Mouse (Mus musculus) embryo, embryonic 10.5 days (tissue): ENCODE data around the gene Cbfb.
A peak's percentile ranks its signal among the peaks of the same experiment; 100 is the strongest.
"Not testable (repeated sequence)": the region's sequence is repeated elsewhere in the genome, so short reads cannot be mapped to it uniquely, and the experiment has no call there.

Source experiments
- DNase-seq: peaks from one replicate; pipeline ENCODE4 v3.0.0-alpha.2; 2015; ENCODE audit warnings: low spot score

The Cbfb gene

GRCm38 (mm10) chr8:105170381-105171115 lies at the start of gene Cbfb:
Gene Cbfb (plus strand): TSS chr8:105170674.
- DNase-seq: peak; percentile 95

- no peak for DNase-seq
Measured at GRCm38 (mm10) chr8:105129864-105130263, 40.6 kb upstream of the Cbfb start.

- DNase-seq: no peak
Measured at GRCm38 (mm10) chr8:105131509-105131908, 39.0 kb upstream of the Cbfb start, which contains the start of gene Ces4a. Gene Ces4a (plus strand): TSS chr8:105131800.

- DNase-seq: peak; percentile 60
Measured at GRCm38 (mm10) chr8:105138423-105138822, 32.1 kb upstream of the Cbfb start.

GRCm38 (mm10) chr8:105142395-105142794 lies 28.1 kb upstream of the Cbfb start:
- DNase-seq: no peak

GRCm38 (mm10) chr8:105151654-105152053 lies 18.8 kb upstream of the Cbfb start:
- DNase-seq: no peak

- peak; percentile 65 for DNase-seq
Measured at GRCm38 (mm10) chr8:105152623-105153398, 17.7 kb upstream of the Cbfb start.

- no peak for DNase-seq
Measured at GRCm38 (mm10) chr8:105154316-105154715, 16.2 kb upstream of the Cbfb start.

GRCm38 (mm10) chr8:105155091-105155745 lies 15.3 kb upstream of the Cbfb start:
- no peak for DNase-seq

GRCm38 (mm10) chr8:105157555-105157954 lies 12.9 kb upstream of the Cbfb start:
- DNase-seq: peak; percentile 66

- no peak for DNase-seq
Measured at GRCm38 (mm10) chr8:105158084-105158483, 12.4 kb upstream of the Cbfb start.

- DNase-seq: no peak
Measured at GRCm38 (mm10) chr8:105161121-105161652, 9.3 kb upstream of the Cbfb start.

- DNase-seq: peak; percentile 59
Measured at GRCm38 (mm10) chr8:105164272-105164902, 6.1 kb upstream of the Cbfb start.

GRCm38 (mm10) chr8:105165191-105165590 lies 5.3 kb upstream of the Cbfb start:
- DNase-seq: no peak

- no peak for DNase-seq
Measured at GRCm38 (mm10) chr8:105167116-105167515, 3.4 kb upstream of the Cbfb start.

- no peak for DNase-seq
Measured at GRCm38 (mm10) chr8:105169582-105169981, 892 bp upstream of the Cbfb start.

GRCm38 (mm10) chr8:105170041-105170380 lies 463 bp upstream of the Cbfb start:
- DNase-seq: no peak

GRCm38 (mm10) chr8:105171116-105172002 lies 885 bp downstream of the Cbfb start:
- DNase-seq: peak; percentile 75

- DNase-seq: no peak
Measured at GRCm38 (mm10) chr8:105172003-105172362, 1.5 kb downstream of the Cbfb start.

- not testable (repeated sequence) for DNase-seq
Measured at GRCm38 (mm10) chr8:105175287-105175686, 4.8 kb downstream of the Cbfb start.

GRCm38 (mm10) chr8:105178211-105178800 lies 7.8 kb downstream of the Cbfb start:
- DNase-seq: no peak
